Mouse (Mus musculus) layer of hippocampus, adult 9-11 months (tissue): ENCODE results near the gene Abat.

Experiments used
- DNase-seq: peaks from one replicate; pipeline ENCODE4 v3.0.0; 2022

Abat gene

GRCm38 (mm10) chr16:8639466-8640191 lies 126.4 kb downstream of the Abat start:
- no peak for DNase-seq

GRCm38 (mm10) chr16:8643855-8644254 lies 130.6 kb downstream of the Abat start:
- DNase-seq = peak; percentile 48

- DNase-seq = peak; percentile 56
These were observed 132.3 kb downstream of the Abat start for GRCm38 (mm10) chr16:8645546-8645945.

- no peak for DNase-seq
These were observed 136.8 kb downstream of the Abat start for GRCm38 (mm10) chr16:8650007-8650406.

DNA sequence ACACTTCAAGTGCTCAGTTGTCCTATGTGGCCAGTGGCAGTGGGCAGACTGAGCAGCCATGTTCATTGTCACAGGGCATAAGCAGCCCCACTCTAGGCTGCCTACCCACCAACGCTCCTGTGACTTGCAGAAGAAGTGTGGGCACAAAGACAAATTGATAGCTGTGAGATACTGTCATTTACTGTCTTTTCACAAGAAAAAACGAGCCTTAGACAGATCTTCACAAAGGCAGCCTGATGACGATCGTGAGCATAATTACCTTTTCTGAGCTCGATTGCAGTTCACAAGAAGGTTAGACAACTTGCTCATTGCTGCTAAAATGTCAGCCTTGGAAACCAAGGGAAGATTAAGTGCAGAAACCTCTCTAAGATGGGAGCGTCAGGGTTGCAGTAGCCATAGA lies 141.9 kb downstream of the Abat start:
- DNase-seq = no peak

DNA sequence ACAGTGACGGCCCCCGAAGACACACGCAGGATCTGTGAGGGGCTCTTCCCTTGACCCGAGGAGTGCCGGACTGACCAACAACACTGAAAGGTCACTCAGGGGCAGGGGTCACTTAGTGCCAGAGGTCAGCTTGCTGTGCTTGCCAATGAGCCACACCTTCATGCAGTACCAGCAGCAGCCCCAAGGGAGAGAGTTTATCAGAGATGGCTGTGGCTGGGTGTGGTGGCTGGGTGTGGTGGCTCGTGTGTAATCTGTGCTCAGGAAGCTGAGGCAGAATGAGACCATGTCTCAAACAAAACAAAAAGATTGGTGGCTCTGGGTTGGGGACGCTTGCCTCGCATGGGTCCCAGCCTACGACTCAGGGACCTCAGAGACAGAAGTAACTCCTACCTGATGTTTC lies 142.4 kb downstream of the Abat start:
- no peak for DNase-seq

DNA sequence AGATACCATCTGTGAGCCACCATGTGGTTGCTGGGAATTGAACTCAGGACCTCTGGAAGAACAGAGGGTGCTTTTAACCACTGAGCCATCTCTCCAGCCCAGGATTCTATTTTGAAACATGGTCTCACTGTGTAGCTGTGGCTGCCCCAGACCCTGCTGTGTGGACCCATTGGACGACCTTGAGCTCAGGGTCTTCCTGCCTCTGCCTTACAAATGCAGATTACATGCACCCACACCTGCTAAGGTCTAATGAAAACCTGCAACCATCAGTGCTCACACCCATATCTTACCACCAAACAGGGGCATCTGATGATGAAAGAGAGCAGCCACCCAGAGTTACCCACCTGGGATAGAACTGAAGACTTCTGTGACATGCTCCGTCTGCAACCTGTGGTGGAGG lies 143.0 kb downstream of the Abat start:
- no peak for DNase-seq

DNA sequence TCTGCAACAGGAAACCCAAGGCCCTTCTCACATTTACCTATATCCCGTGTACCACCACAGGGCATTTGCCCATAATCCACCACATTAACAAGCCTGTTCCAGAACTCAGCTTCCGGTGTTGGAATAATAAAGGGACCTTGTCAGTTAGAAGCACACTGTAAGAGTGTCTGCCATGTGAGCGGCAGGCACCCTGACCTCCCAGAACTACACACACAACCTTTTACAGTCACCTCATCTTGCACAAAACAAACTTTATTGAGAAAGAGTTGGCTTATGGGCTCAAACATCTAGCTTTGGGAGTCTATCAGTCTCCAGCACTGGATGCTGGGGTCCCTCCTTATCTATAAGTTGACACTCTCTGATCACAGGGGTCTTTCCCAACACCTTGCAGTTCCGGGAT lies 145.1 kb downstream of the Abat start:
- no peak for DNase-seq

DNA sequence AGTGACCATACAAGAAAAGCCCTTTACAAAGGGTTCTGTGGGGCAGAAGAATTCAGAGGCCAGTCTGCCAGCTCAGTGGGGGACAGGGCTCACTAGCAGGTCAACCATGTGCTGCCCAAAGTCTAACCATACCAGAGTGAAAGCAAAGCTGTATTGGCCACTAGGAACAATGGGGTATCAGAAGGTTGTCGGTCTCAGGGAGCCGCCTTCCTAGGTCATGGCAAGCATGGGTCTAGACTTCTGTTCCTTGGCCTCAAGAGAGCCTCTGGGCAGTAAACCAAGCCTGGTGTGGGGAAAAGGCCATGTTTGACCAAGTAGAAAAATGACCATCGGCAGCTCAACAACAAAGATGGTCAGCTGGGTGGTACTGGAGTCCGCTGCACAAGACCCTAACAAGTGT lies 145.5 kb downstream of the Abat start:
- DNase-seq = no peak

- DNase-seq = no peak
These were observed 149.8 kb downstream of the Abat start for GRCm38 (mm10) chr16:8663022-8663421.

DNA sequence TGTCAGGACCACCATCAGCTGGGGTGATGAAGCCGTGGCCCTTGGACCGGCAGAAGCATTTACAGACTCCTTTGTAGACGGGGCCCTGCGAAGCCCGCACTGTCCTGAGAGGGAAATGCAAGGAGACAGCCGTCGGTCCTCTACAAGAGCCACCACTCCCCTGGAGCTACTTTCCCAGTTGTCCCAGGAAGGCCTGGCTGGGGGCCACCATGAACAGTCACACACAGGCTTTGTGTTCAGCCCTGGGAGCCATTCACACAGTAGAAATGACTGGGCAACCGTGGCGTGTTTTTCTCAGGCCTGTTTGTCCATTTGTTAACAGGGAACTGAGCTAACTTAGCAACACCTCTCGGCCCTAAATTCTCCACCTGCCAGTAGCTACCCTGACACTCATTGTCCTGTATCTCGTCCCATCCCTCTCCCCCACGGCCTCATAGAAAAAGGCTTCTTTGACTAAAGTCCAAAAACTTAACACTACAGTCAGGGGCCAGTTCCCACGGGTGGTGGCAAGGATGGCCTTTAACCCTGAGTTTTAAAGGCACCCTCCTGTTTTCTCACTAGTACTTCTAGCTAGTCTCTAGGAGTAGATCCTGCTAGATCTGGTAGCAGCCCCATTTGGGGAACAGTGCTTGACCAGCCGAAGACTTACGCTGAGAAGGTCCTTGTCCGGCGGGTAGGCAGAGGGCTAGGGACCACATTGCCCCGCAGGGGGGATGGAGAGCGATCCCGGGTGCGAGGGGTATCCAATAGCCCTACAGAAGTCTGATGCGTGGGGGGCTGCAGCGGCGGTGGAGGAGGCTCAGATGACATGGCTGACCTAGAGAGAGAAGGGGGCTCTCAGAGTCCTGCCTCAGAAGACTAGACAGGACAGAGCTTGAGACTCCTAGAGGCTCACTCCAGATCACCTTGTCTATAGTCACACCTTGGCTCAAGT lies 150.6 kb downstream of the Abat start:
- DNase-seq = peak; percentile 52

DNA sequence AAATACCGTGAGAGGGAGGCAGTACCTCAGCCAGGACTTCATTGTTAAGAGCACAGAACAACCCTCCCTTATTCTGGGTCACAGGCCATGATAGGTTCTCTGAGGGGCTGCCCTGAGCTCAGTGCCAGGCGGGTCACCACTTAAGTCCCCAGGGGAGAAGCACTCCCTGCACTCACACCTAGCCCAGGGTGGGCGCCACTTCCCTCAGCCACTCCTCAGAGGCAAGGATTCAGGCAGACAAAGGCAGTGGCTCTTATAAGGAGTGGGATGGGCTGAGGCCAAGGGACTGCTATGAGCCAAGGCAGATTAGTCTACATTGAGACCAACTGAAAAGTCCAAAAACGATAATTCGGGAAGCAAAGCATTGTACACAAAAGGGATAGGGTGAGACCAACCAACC lies 152.1 kb downstream of the Abat start:
- no peak for DNase-seq

DNA sequence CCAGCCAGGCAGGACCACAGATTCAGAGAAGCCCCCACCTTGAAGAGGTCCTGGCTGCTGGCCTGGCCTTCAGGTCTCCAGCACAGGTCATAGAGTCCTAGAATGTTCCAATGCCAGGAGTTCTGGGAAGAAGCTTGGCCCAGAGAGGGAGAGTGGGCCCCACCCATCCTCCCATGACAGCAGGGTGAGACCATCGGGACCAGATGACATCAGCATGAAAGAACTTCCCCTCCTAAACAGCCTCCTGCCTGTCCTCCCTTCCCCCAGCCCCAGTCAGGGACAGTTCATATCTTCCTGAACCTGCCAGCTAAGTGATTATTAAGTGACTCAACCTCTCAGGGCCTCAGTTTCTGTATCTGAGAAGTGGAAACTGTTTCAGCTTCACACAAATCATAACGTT lies 153.2 kb downstream of the Abat start:
- DNase-seq = no peak

DNA sequence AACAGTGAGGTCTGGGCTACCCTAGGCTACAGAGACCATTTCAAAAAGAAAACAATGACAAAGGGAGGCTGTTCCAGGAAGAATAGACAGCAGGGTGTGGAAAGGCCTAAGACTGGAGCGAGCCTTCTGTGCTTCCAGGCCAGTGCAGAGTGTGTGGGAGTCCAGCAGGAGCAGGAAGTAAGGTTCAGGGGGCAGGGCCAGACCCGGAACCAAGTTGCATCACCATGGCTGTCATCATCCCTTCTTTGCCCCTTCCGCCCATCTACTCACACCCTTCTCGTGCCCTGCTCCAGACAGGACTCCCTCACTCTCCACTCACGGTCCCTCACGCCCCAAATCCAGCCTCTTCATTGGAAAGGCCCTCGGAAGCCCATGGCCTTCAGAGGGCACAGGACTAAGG lies 154.0 kb downstream of the Abat start:
- no peak for DNase-seq

DNA sequence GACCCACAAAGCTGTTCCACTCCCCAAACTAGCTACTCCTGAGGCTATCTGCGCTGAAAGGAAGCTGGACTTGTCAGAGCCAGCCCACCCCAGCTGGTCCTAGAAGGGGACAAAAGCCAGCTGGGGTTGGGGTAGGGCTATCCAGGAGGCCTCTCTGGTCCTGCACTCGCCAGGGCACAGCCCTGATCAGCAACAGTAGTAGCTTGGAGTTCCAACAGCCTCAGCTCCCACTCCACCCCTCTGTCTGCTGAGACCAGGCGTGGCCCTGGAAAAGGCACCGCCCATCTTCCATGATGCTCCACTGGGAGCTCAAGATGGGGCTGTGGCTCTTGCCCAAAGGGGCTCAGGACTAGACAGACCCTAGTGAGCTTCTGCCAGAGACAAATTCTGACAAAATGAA lies 154.6 kb downstream of the Abat start:
- no peak for DNase-seq

DNA sequence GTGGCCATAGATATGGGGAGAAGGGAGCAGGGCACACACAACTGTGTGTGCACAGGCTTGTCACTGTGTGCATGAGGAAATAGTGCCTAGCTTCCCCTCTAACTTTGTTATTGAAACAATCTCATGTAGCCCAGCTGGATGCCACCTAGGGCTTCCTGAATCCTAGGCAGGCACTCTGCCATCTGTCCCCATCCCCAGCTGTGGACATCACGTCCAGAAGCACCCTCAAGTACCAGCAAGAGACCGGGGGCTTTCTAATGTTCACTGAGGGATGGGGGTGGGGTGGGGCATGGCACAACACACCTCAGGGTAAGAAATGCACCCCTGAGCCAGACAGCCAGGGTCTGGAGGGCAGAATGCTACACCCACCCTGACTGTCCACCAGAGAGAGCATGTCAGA lies 155.2 kb downstream of the Abat start:
- DNase-seq = no peak

DNA sequence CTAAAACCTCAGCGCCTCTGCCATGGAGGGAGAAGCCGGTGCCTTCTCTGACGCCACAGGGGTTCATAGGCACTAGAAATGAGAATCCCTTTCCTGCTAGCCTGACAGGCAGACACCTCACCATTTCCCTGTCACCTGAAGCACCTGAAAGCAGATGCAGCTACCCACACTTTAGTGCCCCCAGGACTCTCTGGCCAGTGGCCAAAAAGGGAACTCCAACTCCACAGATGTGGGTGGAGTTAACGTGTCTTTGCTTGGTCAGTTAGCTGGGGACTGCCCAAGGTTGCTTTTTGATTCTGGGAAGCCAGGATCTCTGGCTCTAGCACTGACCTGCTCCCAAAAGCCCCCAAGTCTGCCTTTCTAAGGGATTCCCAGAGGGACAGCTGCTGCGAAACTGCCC lies 156.2 kb downstream of the Abat start:
- DNase-seq = no peak

GRCm38 (mm10) chr16:8670041-8671035 lies 157.1 kb downstream of the Abat start:
- DNase-seq = peak; percentile 45
